Mouse (Mus musculus): ENCODE data around the gene Gm21149. TPM values are rescaled to one million over a fixed set of nuclear protein-coding genes. Genes with fewer than 3 reads are reported as not detected.
"Not testable (repeated sequence)": the region's sequence is repeated elsewhere in the genome, so short reads cannot be mapped to it uniquely, and the experiment has no call there.

Gm21149 gene
- total RNA-seq (2014; rRNA removed; ENCODE audit: low replicate concordance), result not detected in 2 replicates
- polyA plus RNA-seq (2015; fragmentation: Nextera tagmentation; extraction: Ambion mirVana), result not detected in 2 replicates

DNA sequence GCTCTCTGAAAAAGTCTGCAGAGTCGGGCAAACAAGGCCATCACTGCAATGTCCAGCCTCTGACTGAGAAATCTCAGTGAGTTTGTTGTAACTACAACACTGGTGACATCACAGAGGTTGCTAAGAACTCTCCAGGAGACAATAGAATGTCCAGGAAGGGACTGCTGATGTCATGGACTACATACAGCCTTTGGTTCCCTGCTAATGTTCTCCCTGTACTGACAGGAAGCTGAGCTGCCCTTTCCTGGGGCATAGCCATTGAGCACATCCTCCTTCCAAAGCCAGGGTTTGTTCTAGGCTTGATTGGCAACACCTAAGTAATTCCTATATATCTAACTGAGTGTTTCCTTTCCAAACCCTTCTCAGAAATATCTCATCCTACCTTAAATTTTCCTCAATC, at the start of gene Gm21149:
Gm21149 (minus strand) TSS at position 101 of the 400 bp plus-strand sequence.
- H3K36me3 ChIP-seq (replicated peaks; ENCODE audit: control insufficient read depth, insufficient read depth, low read length); H3K27me3 ChIP-seq (ENCODE audit: control insufficient read depth, insufficient read depth, low read length); H3K4me1 ChIP-seq (ENCODE audit: control insufficient read depth, insufficient read depth); H3K4me3 ChIP-seq (ENCODE audit: low read depth, low read length); H3K9me3 ChIP-seq (replicated peaks; ENCODE audit: control insufficient read depth, low read length); DNase-seq (ENCODE audit: low spot score); H3K27ac ChIP-seq (ENCODE audit: low read depth); H3K4me2 ChIP-seq (ENCODE audit: low read depth, low read length); H3K9ac ChIP-seq (replicated peaks; ENCODE audit: low read depth, low read length); ATAC-seq (ENCODE audit: insufficient read depth, low read depth): not testable (repeated sequence)
- WGBS, result 39% methylated on average over 1 of the region's 1 CpGs

DNA sequence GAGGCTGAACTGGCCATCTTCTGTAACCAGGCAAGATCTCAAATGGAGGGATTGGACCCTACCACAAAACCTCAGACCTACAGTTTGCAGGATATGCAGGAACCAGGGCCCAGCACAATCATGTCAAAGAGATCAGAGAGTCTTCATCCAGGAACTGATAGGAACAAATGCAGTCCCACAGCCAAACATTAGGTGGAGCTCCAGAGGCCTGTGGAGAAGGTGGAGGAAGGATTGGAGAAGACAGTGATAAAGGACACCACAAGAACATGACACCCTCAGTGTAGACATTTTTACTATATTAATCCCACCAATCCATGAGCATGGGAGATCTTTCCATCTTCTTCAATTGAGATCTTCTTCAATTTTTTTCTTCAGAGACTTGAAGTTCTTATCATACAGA, 46.1 kb upstream of the Gm21149 start:
- H3K4me2 ChIP-seq (ENCODE audit: low read depth, low read length); ATAC-seq (ENCODE audit: insufficient read depth, low read depth); H3K4me1 ChIP-seq (ENCODE audit: control insufficient read depth, insufficient read depth); H3K9me3 ChIP-seq (replicated peaks; ENCODE audit: control insufficient read depth, low read length); DNase-seq (ENCODE audit: low spot score); H3K27me3 ChIP-seq (ENCODE audit: control insufficient read depth, insufficient read depth, low read length); H3K36me3 ChIP-seq (replicated peaks; ENCODE audit: control insufficient read depth, insufficient read depth, low read length); H3K27ac ChIP-seq (ENCODE audit: low read depth); H3K4me3 ChIP-seq (ENCODE audit: low read depth, low read length); H3K9ac ChIP-seq (replicated peaks; ENCODE audit: low read depth, low read length): not testable (repeated sequence)
- TF ChIP-seq CTCF (IDR thresholded peaks at IDR 0.05; ENCODE audit: low read depth), result peak; percentile 28

DNA sequence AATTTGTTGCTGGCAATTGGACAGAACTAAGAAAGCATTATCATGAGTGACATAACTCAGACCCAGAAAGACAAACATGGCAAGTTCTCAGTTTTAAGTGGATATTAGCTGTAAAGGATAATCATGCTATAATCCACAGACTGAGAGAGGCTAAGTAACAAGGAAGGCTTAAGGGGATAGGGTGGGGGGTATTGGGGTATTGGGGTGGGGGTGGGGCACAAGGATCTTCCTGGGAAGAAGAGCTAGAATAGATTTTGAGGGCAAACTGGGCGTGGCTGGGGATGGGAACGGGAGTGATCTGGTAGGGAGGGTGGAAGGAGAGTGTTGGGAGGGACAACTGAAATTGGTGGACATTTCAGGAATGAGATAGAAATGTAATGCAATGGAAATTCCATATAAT, 45.7 kb upstream of the Gm21149 start:
- not testable (repeated sequence) for H3K9me3 ChIP-seq (replicated peaks; ENCODE audit: control insufficient read depth, low read length); H3K4me3 ChIP-seq (ENCODE audit: low read depth, low read length); H3K4me2 ChIP-seq (ENCODE audit: low read depth, low read length); ATAC-seq (ENCODE audit: insufficient read depth, low read depth); H3K27me3 ChIP-seq (ENCODE audit: control insufficient read depth, insufficient read depth, low read length); DNase-seq (ENCODE audit: low spot score); H3K27ac ChIP-seq (ENCODE audit: low read depth); H3K9ac ChIP-seq (replicated peaks; ENCODE audit: low read depth, low read length); H3K4me1 ChIP-seq (ENCODE audit: control insufficient read depth, insufficient read depth); H3K36me3 ChIP-seq (replicated peaks; ENCODE audit: control insufficient read depth, insufficient read depth, low read length)
- WGBS, result 21% methylated on average over 2 of the region's 2 CpGs

- not testable (repeated sequence) for H3K4me2 ChIP-seq (ENCODE audit: low read depth, low read length); H3K4me3 ChIP-seq (ENCODE audit: low read depth, low read length); H3K36me3 ChIP-seq (replicated peaks; ENCODE audit: control insufficient read depth, insufficient read depth, low read length); ATAC-seq (ENCODE audit: insufficient read depth, low read depth); H3K27me3 ChIP-seq (ENCODE audit: control insufficient read depth, insufficient read depth, low read length); H3K4me1 ChIP-seq (ENCODE audit: control insufficient read depth, insufficient read depth); DNase-seq (ENCODE audit: low spot score); H3K9ac ChIP-seq (replicated peaks; ENCODE audit: low read depth, low read length); H3K9me3 ChIP-seq (replicated peaks; ENCODE audit: control insufficient read depth, low read length); H3K27ac ChIP-seq (ENCODE audit: low read depth)
- 16% methylated on average over 5 of the region's 5 CpGs for WGBS
Measured at GRCm38 (mm10) chr5:15520418-15520817, 44.1 kb upstream of the Gm21149 start.

DNA sequence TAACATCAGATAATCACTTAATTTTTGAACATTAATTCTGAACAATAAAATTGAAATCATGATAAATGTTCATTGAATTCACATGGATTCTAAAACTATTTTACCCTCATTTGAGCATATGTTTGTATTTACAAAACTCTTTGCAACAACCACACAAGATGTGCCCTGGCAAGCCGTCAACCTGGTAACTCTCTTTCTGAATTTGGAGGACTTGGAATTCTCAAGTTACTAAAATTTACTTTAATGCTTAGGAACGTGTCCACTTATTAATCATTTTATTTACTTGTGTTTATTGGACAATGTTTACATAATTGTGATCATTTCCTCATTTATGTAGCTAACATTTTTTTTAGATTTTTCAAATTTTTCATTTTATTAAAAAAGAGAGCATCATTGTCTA, 40.8 kb upstream of the Gm21149 start:
- not testable (repeated sequence) for H3K4me2 ChIP-seq (ENCODE audit: low read depth, low read length); H3K4me3 ChIP-seq (ENCODE audit: low read depth, low read length); H3K27ac ChIP-seq (ENCODE audit: low read depth); H3K27me3 ChIP-seq (ENCODE audit: control insufficient read depth, insufficient read depth, low read length); H3K9me3 ChIP-seq (replicated peaks; ENCODE audit: control insufficient read depth, low read length); H3K9ac ChIP-seq (replicated peaks; ENCODE audit: low read depth, low read length); ATAC-seq (ENCODE audit: insufficient read depth, low read depth); DNase-seq (ENCODE audit: low spot score); H3K36me3 ChIP-seq (replicated peaks; ENCODE audit: control insufficient read depth, insufficient read depth, low read length); H3K4me1 ChIP-seq (ENCODE audit: control insufficient read depth, insufficient read depth)
- 63% methylated on average over 2 of the region's 2 CpGs for WGBS

GRCm38 (mm10) chr5:15512236-15512635, 35.9 kb upstream of the Gm21149 start:
- H3K4me3 ChIP-seq (ENCODE audit: low read depth, low read length); H3K9me3 ChIP-seq (replicated peaks; ENCODE audit: control insufficient read depth, low read length); H3K27ac ChIP-seq (ENCODE audit: low read depth); H3K9ac ChIP-seq (replicated peaks; ENCODE audit: low read depth, low read length); H3K4me1 ChIP-seq (ENCODE audit: control insufficient read depth, insufficient read depth); ATAC-seq (ENCODE audit: insufficient read depth, low read depth); DNase-seq (ENCODE audit: low spot score); H3K27me3 ChIP-seq (ENCODE audit: control insufficient read depth, insufficient read depth, low read length); H3K36me3 ChIP-seq (replicated peaks; ENCODE audit: control insufficient read depth, insufficient read depth, low read length); H3K4me2 ChIP-seq (ENCODE audit: low read depth, low read length): not testable (repeated sequence)
- whole genome bisulfite sequencing, result 52% methylated on average over 3 of the region's 3 CpGs

- 73% methylated on average over 1 of the region's 1 CpGs for WGBS
- not testable (repeated sequence) for H3K4me1 ChIP-seq (ENCODE audit: control insufficient read depth, insufficient read depth); H3K9me3 ChIP-seq (replicated peaks; ENCODE audit: control insufficient read depth, low read length); H3K9ac ChIP-seq (replicated peaks; ENCODE audit: low read depth, low read length); H3K4me2 ChIP-seq (ENCODE audit: low read depth, low read length); H3K36me3 ChIP-seq (replicated peaks; ENCODE audit: control insufficient read depth, insufficient read depth, low read length); DNase-seq (ENCODE audit: low spot score); H3K4me3 ChIP-seq (ENCODE audit: low read depth, low read length); H3K27ac ChIP-seq (ENCODE audit: low read depth); H3K27me3 ChIP-seq (ENCODE audit: control insufficient read depth, insufficient read depth, low read length)
- 0 out of 2 replicates have a peak, but pooled peaks have one; percentile 33 for ATAC-seq (ENCODE audit: insufficient read depth, low read depth)
Measured at GRCm38 (mm10) chr5:15509911-15510310, 33.6 kb upstream of the Gm21149 start.

Measured in heart, postnatal 0 days (tissue).